Mouse (Mus musculus) stomach, embryonic 16.5 days (tissue): ENCODE results near the gene Tert. TPM values are rescaled to one million over a fixed set of nuclear protein-coding genes. Genes with fewer than 3 reads are reported as not detected.

Experiments
- polyA plus RNA-seq: library from polyadenylated mRNA; unstranded; fragments of >200 nt; fragmentation: Nextera tagmentation; extraction: Ambion mirVana; gene quantifications from 2 replicates; pipeline ENCODE4 v1.2.1, GENCODE M21; 2015

Tert gene
- polyA plus RNA-seq, 1 experiment from 2014 or later: 5.0 TPM

Other genes with a start within 250 kb of the Tert start
- 20.0 and 21.0 TPM in 2 replicates for gene Lpcat1, start 159.7 kb upstream of the Tert start, polyA plus RNA-seq
- gene Slc6a3, start 90.2 kb upstream of the Tert start, polyA plus RNA-seq: 0.09 and 0.12 TPM in 2 replicates
- 117 TPM in 2 replicates for gene Clptm1l, start 22.9 kb upstream of the Tert start, polyA plus RNA-seq
- not detected in 2 replicates for gene Slc6a18, start 51.1 kb downstream of the Tert start, polyA plus RNA-seq
- 3.3 and 3.4 TPM in 2 replicates for gene Slc6a19, start 78.0 kb downstream of the Tert start, polyA plus RNA-seq
- gene Slc12a7, start 106.2 kb downstream of the Tert start, polyA plus RNA-seq: 22.8 and 26.1 TPM in 2 replicates
- 5.0 and 6.4 TPM in 2 replicates for gene Nkd2, start 220.7 kb downstream of the Tert start, polyA plus RNA-seq